Mouse (Mus musculus) G1E (cell line): ENCODE measurements around the gene Zfp316.

ENCODE experiments used
- CTCF ChIP-seq: IDR thresholded peaks from 2 replicates; pipeline ENCODE4 v1.5.1; 2012; ENCODE audit warnings: low read depth, low read length, inconsistent platforms, mixed read lengths
- GATA1 ChIP-seq: IDR thresholded peaks from 2 replicates; pipeline ENCODE4 v1.6.1; 2012; ENCODE audit warnings: borderline replicate concordance, low read length, inconsistent platforms, mixed read lengths

- no peak for TF ChIP-seq GATA1
- no peak for TF ChIP-seq CTCF
These were observed 16.5 kb downstream of the Zfp316 start for GRCm38 (mm10) chr5:143253186-143253880.
